Mouse (Mus musculus): Measurements from ENCODE around the gene Pde4dip. TPM values are rescaled to one million over a fixed set of nuclear protein-coding genes. Genes with fewer than 3 reads are reported as not detected.

Pde4dip gene
- total and polyA plus RNA-seq, 2 experiments from 2014 or later: 47.6 to 93.6 TPM

GRCm38 (mm10) chr3:97810334-97810733 lies 78.2 kb downstream of the Pde4dip start:
- H3K27me3 ChIP-seq (ENCODE audit: insufficient read depth, low read length): no peaks in the 10 kb centered on the region
- peaks cover 10% of the 10 kb centered on the region; the same call in 1 of the 2 replicates for H3K4me1 ChIP-seq (ENCODE audit: insufficient read depth, low read length)
- H3K9me3 ChIP-seq (ENCODE audit: low read length): no peaks in the 10 kb centered on the region
- H3K36me3 ChIP-seq (ENCODE audit: insufficient read depth, low read length): no peaks in the 10 kb centered on the region
- H3K27ac ChIP-seq (ENCODE audit: low read depth, low read length): no peak overlapping the region
- no peak overlapping the region for H3K4me2 ChIP-seq (ENCODE audit: low read depth, low read length, poor library complexity, severe bottlenecking)
- TF ChIP-seq CTCF (IDR thresholded peaks at IDR 0.05): no peak
- no peak for ATAC-seq (ENCODE audit: low FRiP score)
- no peak for DNase-seq (ENCODE audit: low spot score)
- WGBS: 86% methylated on average over 2 of the region's 2 CpGs
- H3K4me3 ChIP-seq (ENCODE audit: low read depth, low read length): no peak overlapping the region
- no peak overlapping the region for H3K9ac ChIP-seq (replicated peaks; ENCODE audit: low read length, poor library complexity, severe bottlenecking)

- TF ChIP-seq CTCF (IDR thresholded peaks at IDR 0.05): no peak
- no peak for DNase-seq (ENCODE audit: low spot score)
- WGBS: 95% methylated on average over 2 of the region's 2 CpGs
- Histone ChIP-seq H3K9ac (replicated peaks; ENCODE audit: low read length, poor library complexity, severe bottlenecking) (no peak overlapping the region), H3K4me1 (ENCODE audit: insufficient read depth, low read length) (no peaks in the 10 kb centered on the region), H3K27me3 (ENCODE audit: insufficient read depth, low read length) (no peaks in the 10 kb centered on the region), H3K4me3 (ENCODE audit: low read depth, low read length) (no peak overlapping the region), H3K4me2 (ENCODE audit: low read depth, low read length, poor library complexity, severe bottlenecking) (no peak overlapping the region), H3K9me3 (ENCODE audit: low read length) (no peaks in the 10 kb centered on the region), H3K27ac (ENCODE audit: low read depth, low read length) (no peak overlapping the region), H3K36me3 (ENCODE audit: insufficient read depth, low read length) (no peaks in the 10 kb centered on the region)
- ATAC-seq (ENCODE audit: low FRiP score): no peak
These were observed 82.9 kb downstream of the Pde4dip start for GRCm38 (mm10) chr3:97805559-97805958.

- Histone ChIP-seq H3K36me3 (ENCODE audit: insufficient read depth, low read length) (no peaks in the 10 kb centered on the region), H3K9ac (replicated peaks; ENCODE audit: low read length, poor library complexity, severe bottlenecking) (no peak overlapping the region), H3K4me3 (ENCODE audit: low read depth, low read length) (no peak overlapping the region), H3K27me3 (ENCODE audit: insufficient read depth, low read length) (no peaks in the 10 kb centered on the region), H3K4me1 (ENCODE audit: insufficient read depth, low read length) (no peaks in the 10 kb centered on the region), H3K4me2 (ENCODE audit: low read depth, low read length, poor library complexity, severe bottlenecking) (no peak overlapping the region), H3K27ac (ENCODE audit: low read depth, low read length) (no peak overlapping the region), H3K9me3 (ENCODE audit: low read length) (no peaks in the 10 kb centered on the region)
- ATAC-seq (ENCODE audit: low FRiP score) (no peak), DNase-seq (ENCODE audit: low spot score) (no peak)
- no peak for TF ChIP-seq CTCF (IDR thresholded peaks at IDR 0.05)
- 77% methylated on average over 3 of the region's 3 CpGs for WGBS
These were observed 84.8 kb downstream of the Pde4dip start for GRCm38 (mm10) chr3:97803675-97804074.

DNA sequence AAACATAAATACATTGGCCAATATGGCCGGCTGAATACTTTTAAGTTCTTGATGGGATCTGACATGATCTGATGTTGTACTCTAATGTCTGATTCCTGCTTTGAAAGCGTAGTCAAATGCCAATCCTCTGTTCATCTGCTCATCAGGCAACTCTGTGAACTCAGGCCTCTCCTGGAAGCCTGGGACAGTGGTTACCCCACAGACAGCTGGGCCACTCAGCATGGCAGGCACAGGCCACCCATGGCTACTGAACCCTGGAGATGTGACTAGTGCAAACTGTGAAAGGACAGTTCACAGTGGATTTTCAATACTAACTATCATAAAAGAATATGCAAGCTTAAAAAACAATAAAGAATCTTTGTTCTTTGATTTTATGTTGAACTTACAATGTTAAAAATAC lies 85.6 kb downstream of the Pde4dip start:
- no peak for TF ChIP-seq CTCF (IDR thresholded peaks at IDR 0.05)
- Histone ChIP-seq H3K4me3 (ENCODE audit: low read depth, low read length) (no peak overlapping the region), H3K9me3 (ENCODE audit: low read length) (no peaks in the 10 kb centered on the region), H3K4me1 (ENCODE audit: insufficient read depth, low read length) (no peaks in the 10 kb centered on the region), H3K9ac (replicated peaks; ENCODE audit: low read length, poor library complexity, severe bottlenecking) (no peak overlapping the region), H3K4me2 (ENCODE audit: low read depth, low read length, poor library complexity, severe bottlenecking) (no peak overlapping the region), H3K36me3 (ENCODE audit: insufficient read depth, low read length) (no peaks in the 10 kb centered on the region), H3K27ac (ENCODE audit: low read depth, low read length) (no peak overlapping the region), H3K27me3 (ENCODE audit: insufficient read depth, low read length) (no peaks in the 10 kb centered on the region)
- WGBS: 85% methylated on average over 2 of the region's 2 CpGs
- ATAC-seq (ENCODE audit: low FRiP score) (no peak), DNase-seq (ENCODE audit: low spot score) (no peak)

- Histone ChIP-seq H3K36me3 (ENCODE audit: insufficient read depth, low read length) (no peaks in the 10 kb centered on the region), H3K27ac (ENCODE audit: low read depth, low read length) (no peak overlapping the region), H3K27me3 (ENCODE audit: insufficient read depth, low read length) (no peaks in the 10 kb centered on the region), H3K4me2 (ENCODE audit: low read depth, low read length, poor library complexity, severe bottlenecking) (no peak overlapping the region), H3K9me3 (ENCODE audit: low read length) (no peaks in the 10 kb centered on the region), H3K9ac (replicated peaks; ENCODE audit: low read length, poor library complexity, severe bottlenecking) (no peak overlapping the region), H3K4me1 (ENCODE audit: insufficient read depth, low read length) (no peaks in the 10 kb centered on the region), H3K4me3 (ENCODE audit: low read depth, low read length) (no peak overlapping the region)
- TF ChIP-seq CTCF (IDR thresholded peaks at IDR 0.05): no peak
- WGBS: 80% methylated on average over 5 of the region's 5 CpGs
- no peak for ATAC-seq (ENCODE audit: low FRiP score)
- no peak for DNase-seq (ENCODE audit: low spot score)
These were observed 86.2 kb downstream of the Pde4dip start for GRCm38 (mm10) chr3:97802297-97802696.

DNA sequence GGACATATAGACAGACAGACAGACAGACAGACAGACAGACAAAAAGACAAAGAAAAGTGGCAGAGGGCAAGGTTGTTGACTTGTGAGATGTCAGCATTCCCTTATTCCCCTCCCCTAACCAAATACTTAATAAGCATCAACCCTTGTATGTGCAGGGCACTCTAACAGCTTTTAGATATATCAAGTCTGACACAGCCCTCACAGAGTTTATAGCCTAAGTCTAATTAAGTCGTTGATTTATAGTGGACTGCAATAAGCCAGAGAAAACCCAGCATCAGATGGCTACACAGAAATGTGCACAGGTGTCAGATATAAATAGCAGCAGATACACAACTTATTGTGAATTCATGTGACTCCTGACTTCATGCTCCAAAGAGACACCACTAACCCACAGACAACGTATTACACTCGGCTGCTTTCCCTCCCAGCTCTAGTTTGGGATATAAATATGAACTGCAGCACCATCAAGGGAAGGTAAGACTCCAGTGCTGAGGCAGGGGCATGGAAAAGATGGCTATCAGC lies 87.3 kb downstream of the Pde4dip start:
- ATAC-seq (ENCODE audit: low FRiP score): no peak
- 95% methylated on average over 3 of the region's 3 CpGs for WGBS
- TF ChIP-seq CTCF (IDR thresholded peaks at IDR 0.05): no peak

More for the DNA sequence above, 87.3 kb downstream of the Pde4dip start:
- H3K9ac ChIP-seq (replicated peaks; ENCODE audit: low read length, poor library complexity, severe bottlenecking): no peak overlapping the region
- no peak for DNase-seq (ENCODE audit: low spot score)
- no peaks in the 10 kb centered on the region for H3K27me3 ChIP-seq (ENCODE audit: insufficient read depth, low read length)
- no peak overlapping the region for H3K27ac ChIP-seq (ENCODE audit: low read depth, low read length)
- H3K4me3 ChIP-seq (ENCODE audit: low read depth, low read length): no peak overlapping the region
- H3K4me2 ChIP-seq (ENCODE audit: low read depth, low read length, poor library complexity, severe bottlenecking): no peak overlapping the region
- no peaks in the 10 kb centered on the region for H3K36me3 ChIP-seq (ENCODE audit: insufficient read depth, low read length)
- no peaks in the 10 kb centered on the region for H3K9me3 ChIP-seq (ENCODE audit: low read length)
- H3K4me1 ChIP-seq (ENCODE audit: insufficient read depth, low read length): no peaks in the 10 kb centered on the region

All from midbrain, postnatal 0 days (tissue).